Mouse (Mus musculus) midbrain, embryonic 16.5 days (tissue): ENCODE measurements around the gene Tbc1d24. TPM values are rescaled to one million over a fixed set of nuclear protein-coding genes. Genes with fewer than 3 reads are reported as not detected.

Experiments used
- ATAC-seq: fragments of 200-750 bp; cut with Nextera tagmentation; 2 replicates; pipeline ENCODE4 v1.8.0; 2017; ENCODE audit warnings: moderate TSS enrichment
- H3K27ac ChIP-seq: fragments of 300-500 bp; sonication (generic); 2 replicates; pipeline ENCODE4 v1.5.1; 2014; ENCODE audit warnings: mild to moderate bottlenecking, low read length, mixed read lengths
- H3K27me3 ChIP-seq: fragments of 300-500 bp; sonication (generic); 2 replicates; pipeline ENCODE4 v1.6.1; 2014; ENCODE audit warnings: low read depth, low read length, mixed read lengths; ENCODE audit not compliant: control insufficient read depth, insufficient read depth
- H3K36me3 ChIP-seq: fragments of 300-500 bp; sonication (generic); 2 replicates; pipeline ENCODE4 v1.6.1; 2014; ENCODE audit warnings: mild to moderate bottlenecking, low read length, moderate library complexity, mixed read lengths; ENCODE audit not compliant: control insufficient read depth, insufficient read depth
- H3K4me1 ChIP-seq: fragments of 300-500 bp; sonication (generic); 2 replicates; pipeline ENCODE4 v1.6.1; 2014; ENCODE audit warnings: mild to moderate bottlenecking, low read length, mixed read lengths; ENCODE audit not compliant: control insufficient read depth, insufficient read depth
- H3K4me2 ChIP-seq: fragments of 300-500 bp; sonication (generic); 2 replicates; pipeline ENCODE4 v1.6.1; 2014; ENCODE audit warnings: mild to moderate bottlenecking, low read length, mixed read lengths
- H3K4me3 ChIP-seq: fragments of 300-500 bp; sonication (generic); 2 replicates; pipeline ENCODE4 v1.5.1; 2014; ENCODE audit warnings: low read depth, mild to moderate bottlenecking, low read length, moderate library complexity, mixed read lengths
- H3K9ac ChIP-seq: fragments of 300-500 bp; sonication (generic); 2 replicates; pipeline ENCODE4 v1.6.1; 2014; ENCODE audit warnings: low read depth, low read length, mixed read lengths
- H3K9me3 ChIP-seq: fragments of 300-500 bp; sonication (generic); replicated peaks from 2 replicates; pipeline ENCODE4 v1.6.1; 2014; ENCODE audit warnings: mild to moderate bottlenecking, low read length, mixed read lengths; ENCODE audit not compliant: control insufficient read depth, poor library complexity, severe bottlenecking
- WGBS: fragments of 180-500 bp; shearing (Covaris S2); extraction: QIAGEN DNeasy Blood & Tissue Kit; methylation state at CpG from one replicate; pipeline ENCODE4 v1.1.7; 2014; 5-methylcytosine and 5-hydroxymethylcytosine counted together
- polyA plus RNA-seq: library from polyadenylated mRNA; unstranded; fragments of >200 nt; fragmentation: Nextera tagmentation; extraction: Ambion mirVana; gene quantifications from 2 replicates; pipeline ENCODE4 v1.2.1, GENCODE M21; 2015

Tbc1d24 gene
- polyA plus RNA-seq, 1 experiment from 2014 or later: 30.6 TPM

DNA sequence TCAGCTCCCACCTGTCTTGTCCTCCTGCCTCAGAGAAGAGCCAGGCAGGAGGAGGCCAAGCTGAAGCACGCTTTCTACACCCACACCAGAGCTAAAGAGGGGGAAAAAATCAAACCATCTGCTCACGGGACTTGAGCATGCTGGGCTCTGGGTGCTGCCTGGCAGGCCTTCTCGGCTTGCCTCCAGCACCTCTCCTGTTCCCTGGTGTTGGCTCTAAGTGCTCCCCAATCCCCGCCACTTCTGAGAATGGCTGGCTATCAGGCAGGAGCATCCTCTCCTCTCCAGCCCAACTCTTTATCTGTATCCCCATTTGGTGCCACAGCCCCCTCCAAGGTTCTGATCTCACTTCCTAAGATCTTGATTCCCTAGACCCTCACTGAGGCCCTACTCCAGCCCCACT, 6.1 kb downstream of the Tbc1d24 start:
- no peak for ATAC-seq
- 88% methylated on average over 4 of the region's 4 CpGs for WGBS

DNA sequence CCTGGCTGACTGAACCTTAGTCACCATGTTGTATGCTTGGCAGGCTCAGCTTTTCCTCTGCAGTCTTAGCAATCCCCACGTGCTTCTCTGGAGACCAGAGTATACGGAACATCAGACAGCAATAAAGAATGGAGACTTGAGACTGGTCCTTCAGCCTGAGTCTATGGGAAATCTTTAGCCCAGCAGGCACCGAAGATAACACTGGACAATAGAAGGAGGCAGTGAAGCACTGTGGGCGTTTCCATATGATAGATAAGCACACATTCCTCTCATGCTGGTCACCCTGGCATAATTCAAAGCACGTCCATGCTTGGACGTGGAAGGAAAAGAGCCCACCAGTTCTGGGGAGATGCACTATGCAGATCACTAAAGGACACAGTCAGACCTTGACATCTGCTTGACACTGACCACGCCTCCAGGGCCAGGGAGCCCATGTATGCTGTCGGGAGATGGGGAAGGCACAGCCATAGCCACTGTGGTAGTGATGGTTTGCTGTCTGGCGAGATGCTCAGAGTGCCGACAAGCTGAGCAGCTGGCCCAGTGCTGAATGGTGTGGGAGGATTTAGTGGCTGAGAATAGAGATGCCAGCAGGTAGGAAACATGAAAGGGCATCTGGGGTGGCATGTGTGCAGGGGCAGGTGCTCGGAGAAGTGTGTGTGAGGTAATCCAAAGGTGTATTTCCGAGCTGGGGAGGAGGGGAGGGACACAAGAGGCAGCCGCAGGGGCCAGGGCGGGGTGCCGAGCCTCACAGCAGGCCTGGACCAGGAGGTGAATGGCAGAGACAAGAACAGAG, 8.1 kb downstream of the Tbc1d24 start:
- 65% methylated on average over 15 of the region's 15 CpGs for WGBS
- Histone ChIP-seq H3K36me3 (no peaks in the 10 kb centered on the region), H3K27ac (no peak overlapping the region), H3K9me3 (no peaks in the 10 kb centered on the region), H3K4me2 (no peak overlapping the region), H3K27me3 (no peaks in the 10 kb centered on the region), H3K9ac (no peak overlapping the region), H3K4me1 (no peaks in the 10 kb centered on the region), H3K4me3 (no peak overlapping the region)
- ATAC-seq: no peak

More for the DNA sequence above, 6.1 kb downstream of the Tbc1d24 start:
- H3K9me3 ChIP-seq: no peaks in the 10 kb centered on the region
- H3K36me3 ChIP-seq: no peaks in the 10 kb centered on the region
- H3K4me2 ChIP-seq: no peak overlapping the region
- no peak overlapping the region for H3K4me3 ChIP-seq
- no peaks in the 10 kb centered on the region for H3K27me3 ChIP-seq
- peaks cover 16% of the 10 kb centered on the region for H3K4me1 ChIP-seq
- no peak overlapping the region for H3K27ac ChIP-seq
- no peak overlapping the region for H3K9ac ChIP-seq

DNA sequence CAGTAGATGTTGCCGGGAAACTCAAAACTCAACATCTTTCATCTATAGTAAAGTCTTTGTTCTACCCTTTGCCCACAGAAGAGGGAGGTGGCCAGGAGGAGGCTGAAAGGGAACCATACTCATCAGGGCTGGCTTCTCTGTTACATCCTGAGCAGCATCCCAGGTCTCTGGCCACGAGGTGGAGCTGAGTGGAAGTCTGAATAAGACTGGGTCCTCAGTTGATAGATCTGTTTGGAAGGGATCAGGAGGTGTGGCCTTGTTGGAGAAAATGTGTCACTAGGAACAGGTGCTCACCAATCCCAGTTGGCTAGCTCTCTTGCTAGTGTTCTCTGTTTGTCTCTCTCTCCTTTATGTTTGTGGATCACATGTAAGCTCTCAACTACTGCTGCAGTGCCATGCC, 10.0 kb downstream of the Tbc1d24 start:
- ATAC-seq: no peak
- Histone ChIP-seq H3K9me3 (no peaks in the 10 kb centered on the region), H3K27me3 (no peaks in the 10 kb centered on the region), H3K36me3 (no peaks in the 10 kb centered on the region), H3K4me1 (no peaks in the 10 kb centered on the region), H3K4me2 (no peak overlapping the region), H3K4me3 (no peak overlapping the region), H3K27ac (no peak overlapping the region), H3K9ac (no peak overlapping the region)
- 61% methylated on average over 2 of the region's 2 CpGs for WGBS

DNA sequence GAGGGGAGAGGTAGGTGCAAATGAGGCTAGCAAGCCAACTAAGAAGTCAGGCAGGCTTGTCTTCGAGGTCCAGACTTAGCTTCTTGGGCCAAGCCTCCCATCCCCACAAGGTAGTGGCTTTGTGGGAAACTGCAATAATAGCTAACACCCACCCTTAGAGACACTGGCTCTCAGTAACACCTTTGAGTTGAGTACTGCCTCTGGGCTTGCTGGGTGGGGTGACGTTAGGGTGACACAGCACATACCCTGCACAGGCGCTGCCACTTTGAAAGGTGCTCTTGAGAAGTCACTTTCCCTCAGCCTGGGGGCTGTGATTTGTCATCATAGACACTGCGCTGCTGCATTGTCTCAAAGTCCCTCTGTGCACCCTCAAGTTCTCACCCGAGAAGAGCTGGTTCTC, 11.6 kb downstream of the Tbc1d24 start:
- Histone ChIP-seq H3K27ac (no peak overlapping the region), H3K9me3 (no peaks in the 10 kb centered on the region), H3K36me3 (no peaks in the 10 kb centered on the region), H3K4me3 (no peak overlapping the region), H3K27me3 (no peaks in the 10 kb centered on the region), H3K4me2 (no peak overlapping the region), H3K9ac (no peak overlapping the region), H3K4me1 (no peaks in the 10 kb centered on the region)
- WGBS: 92% methylated on average over 5 of the region's 5 CpGs
- no peak for ATAC-seq

DNA sequence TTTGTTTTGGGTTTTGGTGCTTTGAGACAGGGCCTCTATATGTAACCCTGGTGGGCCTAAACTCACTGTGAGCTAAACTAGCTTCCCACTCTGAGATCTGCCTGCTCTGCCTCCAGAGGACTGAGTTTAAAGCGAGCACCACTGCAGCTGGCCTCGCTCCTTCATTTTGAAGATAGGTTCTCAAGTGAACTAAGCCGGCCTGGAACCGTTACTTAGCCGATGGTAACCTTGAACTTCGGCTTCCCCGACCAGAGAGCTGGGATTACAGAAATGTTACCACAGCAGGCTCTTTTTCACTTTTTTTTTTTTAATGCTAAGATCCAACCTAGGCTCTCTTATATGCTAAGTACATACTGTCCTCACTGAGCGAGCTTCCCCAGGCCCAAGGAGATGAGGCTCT, 12.1 kb downstream of the Tbc1d24 start:
- no peak overlapping the region for H3K4me2 ChIP-seq
- 85% methylated on average over 8 of the region's 8 CpGs for WGBS
- H3K36me3 ChIP-seq: no peaks in the 10 kb centered on the region
- H3K4me1 ChIP-seq: no peaks in the 10 kb centered on the region
- H3K9me3 ChIP-seq: no peaks in the 10 kb centered on the region
- H3K4me3 ChIP-seq: no peak overlapping the region
- ATAC-seq: no peak
- no peaks in the 10 kb centered on the region for H3K27me3 ChIP-seq
- no peak overlapping the region for H3K27ac ChIP-seq
- H3K9ac ChIP-seq: no peak overlapping the region

DNA sequence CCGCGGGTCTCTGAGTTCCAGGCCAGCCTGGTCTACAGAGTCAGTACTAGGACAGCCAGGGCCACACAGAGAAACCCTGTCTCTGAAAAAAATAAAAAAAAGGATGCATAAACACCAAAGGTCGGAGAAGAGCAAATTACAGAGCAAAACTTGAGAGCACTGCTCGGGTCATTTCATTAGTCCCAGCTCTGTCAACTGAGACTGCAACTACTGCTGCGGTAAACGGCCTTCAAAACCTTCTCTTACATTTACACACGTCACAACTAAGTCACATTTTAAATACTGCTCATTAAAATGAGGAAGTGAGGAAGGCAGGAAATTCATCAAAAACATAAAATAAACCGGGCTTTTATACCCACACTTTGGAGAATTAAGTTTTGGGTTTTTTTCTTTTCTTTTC, 12.5 kb downstream of the Tbc1d24 start:
- Histone ChIP-seq H3K4me2 (no peak overlapping the region), H3K27ac (no peak overlapping the region), H3K9me3 (no peaks in the 10 kb centered on the region), H3K27me3 (no peaks in the 10 kb centered on the region), H3K4me1 (no peaks in the 10 kb centered on the region), H3K4me3 (no peak overlapping the region), H3K9ac (no peak overlapping the region), H3K36me3 (peaks cover 2% of the 10 kb centered on the region; the same call in 1 of the 2 replicates)
- no peak for ATAC-seq
- 86% methylated on average over 8 of the region's 8 CpGs for WGBS

DNA sequence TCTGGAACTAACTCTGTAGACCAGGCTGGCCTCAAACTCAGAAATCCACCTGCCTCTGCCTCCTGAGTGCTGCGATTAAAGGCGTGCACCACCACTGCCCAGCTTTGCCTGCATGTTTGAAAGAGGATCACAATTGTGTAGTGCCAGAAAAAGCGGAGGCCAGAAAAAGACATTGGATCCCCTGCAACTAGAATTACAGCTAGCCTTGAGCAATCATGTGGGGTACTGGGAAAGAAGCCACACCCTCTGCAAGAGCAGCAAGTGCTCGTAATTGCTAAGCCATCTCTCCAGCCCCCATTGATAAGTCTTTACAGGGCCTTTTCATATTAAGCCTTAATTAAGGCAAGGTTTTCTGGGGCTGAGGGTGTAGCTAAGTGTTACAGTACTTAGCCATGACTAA, 13.9 kb downstream of the Tbc1d24 start:
- Histone ChIP-seq H3K4me3 (no peak overlapping the region), H3K9me3 (no peaks in the 10 kb centered on the region), H3K4me1 (no peaks in the 10 kb centered on the region), H3K36me3 (peaks cover 4% of the 10 kb centered on the region; the same call in 1 of the 2 replicates), H3K9ac (no peak overlapping the region), H3K27me3 (no peaks in the 10 kb centered on the region), H3K27ac (no peak overlapping the region), H3K4me2 (no peak overlapping the region)
- ATAC-seq: no peak
- 80% methylated on average over 4 of the region's 4 CpGs for WGBS

DNA sequence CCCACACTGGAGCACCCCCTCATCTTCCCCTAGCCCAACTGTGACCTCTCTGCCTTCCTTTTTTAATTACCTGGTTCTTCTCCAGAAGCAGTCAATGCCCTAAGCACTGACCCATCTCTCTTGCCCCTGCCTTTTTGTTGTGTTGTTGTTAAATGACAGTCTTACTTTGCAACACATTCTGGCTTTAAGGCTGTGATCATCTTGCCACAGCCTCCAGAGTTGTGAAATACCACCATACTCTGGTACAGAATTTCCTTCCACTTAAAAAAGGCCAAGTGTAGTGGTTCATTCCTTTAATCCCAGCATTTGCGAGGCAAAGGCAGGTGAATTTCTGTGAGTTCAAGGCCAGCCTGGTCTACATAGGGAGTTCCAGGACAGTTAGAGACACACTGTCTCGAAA, 14.4 kb downstream of the Tbc1d24 start:
- Histone ChIP-seq H3K4me3 (no peak overlapping the region), H3K27me3 (no peaks in the 10 kb centered on the region), H3K4me1 (no peaks in the 10 kb centered on the region), H3K9me3 (no peaks in the 10 kb centered on the region), H3K9ac (no peak overlapping the region), H3K4me2 (no peak overlapping the region), H3K36me3 (peaks cover 4% of the 10 kb centered on the region; the same call in 1 of the 2 replicates), H3K27ac (no peak overlapping the region)
- ATAC-seq: no peak
- 81% methylated on average over 2 of the region's 2 CpGs for WGBS

DNA sequence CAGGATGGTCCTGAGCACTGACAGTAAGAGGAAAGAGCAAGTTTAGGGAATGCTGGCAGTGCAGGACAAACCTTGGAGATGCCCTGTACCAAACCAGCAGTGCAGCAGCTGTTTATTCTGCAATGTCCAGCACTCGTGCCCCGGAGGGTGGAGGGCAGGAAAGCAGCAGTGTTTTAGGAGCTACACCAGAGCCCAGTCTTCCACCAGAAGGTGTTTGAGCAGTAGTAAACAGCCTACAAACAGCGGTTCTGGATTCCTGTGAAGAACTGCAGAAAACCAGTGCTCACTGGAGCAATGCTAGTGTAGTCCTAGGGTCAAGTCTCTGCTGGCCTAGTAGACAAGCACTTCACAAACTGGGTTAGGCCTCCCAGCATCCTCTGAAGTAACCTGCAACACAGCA, 31.1 kb downstream of the Tbc1d24 start:
- H3K4me3 ChIP-seq: no peak overlapping the region
- peaks cover 8% of the 10 kb centered on the region for H3K4me1 ChIP-seq
- no peak for ATAC-seq
- no peaks in the 10 kb centered on the region for H3K9me3 ChIP-seq
- no peak overlapping the region for H3K27ac ChIP-seq
- WGBS: 79% methylated on average over 3 of the region's 3 CpGs
- H3K9ac ChIP-seq: no peak overlapping the region
- H3K4me2 ChIP-seq: no peak overlapping the region
- no peaks in the 10 kb centered on the region for H3K36me3 ChIP-seq
- H3K27me3 ChIP-seq: no peaks in the 10 kb centered on the region
